Mouse (Mus musculus) megakaryocyte-erythroid progenitor cell, adult 5-6 weeks (primary cell): ENCODE results near the gene Krtdap. TPM values are rescaled to one million over a fixed set of nuclear protein-coding genes. Genes with fewer than 3 reads are reported as not detected.
"Not testable (repeated sequence)": the region's sequence is repeated elsewhere in the genome, so short reads cannot be mapped to it uniquely, and the experiment has no call there.

Experiments
- ATAC-seq: replicated peaks from 2 replicates; pipeline ENCODE4 v1.8.0; 2016; ENCODE audit warnings: mild to moderate bottlenecking, inconsistent platforms; ENCODE audit not compliant: severe bottlenecking, poor library complexity, low FRiP score, low TSS enrichment
- total RNA-seq, 2 experiments: library from RNA; stranded (forward) in 1 of 2; stranded (reverse) in 1 of 2; fragments of 200-1000, 215-1000 nt in 1 of 2; fragments of >200 nt in 1 of 2; fragmentation: Nextera tagmentation in 1 of 2; gene quantifications; 2 replicates each; pipeline ENCODE4 v1.2.3; 2014 to 2017

Gene Krtdap
- total RNA-seq, 2 experiments from 2014 or later = not detected

- no peak for ATAC-seq
Observed at GRCm38 (mm10) chr7:30785154-30785553, 2.5 kb upstream of the Krtdap start.

- no peak for ATAC-seq
Observed at GRCm38 (mm10) chr7:30785721-30786546, 1.8 kb upstream of the Krtdap start.

DNA sequence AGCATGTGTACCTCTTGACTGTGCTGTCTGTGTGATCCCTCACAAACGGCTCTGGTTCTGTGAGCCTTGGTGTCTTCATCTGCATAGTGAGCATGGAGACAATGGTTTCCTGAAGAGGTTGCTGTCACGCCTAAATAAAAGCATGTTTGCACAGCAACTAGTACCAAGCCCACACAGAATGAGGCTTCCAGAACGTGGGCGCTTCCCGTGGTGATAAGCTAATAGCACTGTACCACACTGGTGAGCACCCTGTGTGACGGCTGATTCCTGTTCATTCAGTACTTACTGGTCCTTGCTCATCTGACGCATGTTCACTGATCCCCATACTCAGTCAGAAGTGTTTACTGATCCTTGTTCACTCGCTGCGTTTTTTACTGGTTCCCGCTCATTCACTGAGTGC is 2.4 kb downstream of the Krtdap start:
- no peak for ATAC-seq

DNA sequence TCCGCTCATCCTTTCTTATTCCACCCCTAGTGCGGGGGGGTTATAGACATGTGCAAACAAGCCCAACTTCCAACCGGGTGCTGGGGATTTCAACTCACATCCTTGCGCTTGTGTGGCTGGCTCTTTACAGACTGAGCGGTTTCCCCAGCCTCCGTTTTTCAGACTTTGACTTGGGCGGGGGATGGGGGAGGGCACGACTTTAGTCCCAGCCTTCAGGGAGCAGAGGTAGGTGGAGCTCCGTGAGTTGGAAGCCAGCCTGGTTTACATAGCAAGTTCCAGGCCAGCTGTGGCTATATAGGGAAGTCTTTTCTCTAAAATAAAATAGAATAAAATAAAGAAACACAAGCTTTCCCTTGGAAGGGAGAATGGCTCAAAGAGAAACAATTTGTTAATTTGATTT is 4.2 kb downstream of the Krtdap start:
- no peak for ATAC-seq

GRCm38 (mm10) chr7:30794921-30795320 is 7.2 kb downstream of the Krtdap start:
- no peak for ATAC-seq

DNA sequence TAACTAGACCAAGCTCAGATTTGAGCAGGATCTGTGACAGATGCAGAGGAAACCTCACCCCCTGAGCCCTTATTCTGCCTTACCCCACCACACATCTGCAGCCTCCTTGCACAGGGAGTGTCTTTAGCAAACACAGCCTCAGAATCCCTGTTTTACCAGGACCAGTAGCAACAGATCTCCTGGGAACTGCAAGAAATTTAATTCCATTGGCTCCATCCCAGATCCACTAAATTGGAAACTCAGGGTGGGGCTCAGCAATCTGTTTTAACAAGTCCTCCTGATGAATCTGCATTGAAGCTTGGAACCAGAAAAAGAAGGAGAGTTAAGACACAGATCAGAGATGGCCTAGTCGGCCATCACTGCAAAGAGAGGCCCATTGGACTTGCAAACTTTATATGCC is 9.1 kb downstream of the Krtdap start:
- no peak for ATAC-seq

GRCm38 (mm10) chr7:30800653-30801052 is 13.0 kb downstream of the Krtdap start:
- ATAC-seq = no peak

DNA sequence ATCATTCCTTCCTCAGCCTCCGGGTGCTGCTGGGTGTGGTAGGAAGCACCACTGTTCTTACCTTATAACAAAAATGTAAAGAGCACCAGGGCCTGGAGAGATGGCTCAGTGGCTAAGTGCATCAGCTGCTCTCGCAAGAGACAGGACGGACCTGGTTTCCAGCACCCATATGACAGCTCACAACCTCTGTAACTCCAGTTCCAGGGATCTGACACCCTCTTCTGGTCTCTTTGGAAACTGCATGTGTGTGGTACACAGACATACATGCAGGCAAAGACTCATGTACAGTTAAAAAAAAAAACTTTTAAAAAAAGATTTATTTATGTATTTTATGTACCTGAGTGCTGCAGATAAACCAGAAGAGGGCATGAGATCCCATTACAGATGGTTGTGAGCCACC is 15.6 kb downstream of the Krtdap start:
- no peak for ATAC-seq

GRCm38 (mm10) chr7:30804026-30804715 is 16.5 kb downstream of the Krtdap start:
- ATAC-seq = no peak

DNA sequence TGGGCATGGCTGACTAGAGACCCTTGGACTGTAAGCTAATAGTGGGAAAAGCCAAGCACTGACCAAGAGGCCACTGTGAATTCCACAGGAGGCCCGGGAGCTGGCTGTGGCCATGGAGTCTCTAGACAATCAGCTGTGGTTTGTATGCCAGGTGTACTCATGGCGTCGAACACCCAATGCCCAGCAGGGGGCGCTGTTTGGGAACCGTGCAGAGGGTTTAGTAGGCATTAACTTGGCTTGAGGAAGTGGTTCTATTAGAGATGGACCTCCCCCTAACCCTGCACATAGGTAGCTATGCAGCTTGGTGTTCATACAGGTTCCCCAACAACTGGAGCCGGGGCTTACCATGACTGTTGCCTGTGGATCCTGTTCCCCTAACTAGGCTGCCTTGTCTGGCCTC is 18.2 kb downstream of the Krtdap start:
- ATAC-seq = peak; percentile 61; the same call in 1 of the 2 replicates

DNA sequence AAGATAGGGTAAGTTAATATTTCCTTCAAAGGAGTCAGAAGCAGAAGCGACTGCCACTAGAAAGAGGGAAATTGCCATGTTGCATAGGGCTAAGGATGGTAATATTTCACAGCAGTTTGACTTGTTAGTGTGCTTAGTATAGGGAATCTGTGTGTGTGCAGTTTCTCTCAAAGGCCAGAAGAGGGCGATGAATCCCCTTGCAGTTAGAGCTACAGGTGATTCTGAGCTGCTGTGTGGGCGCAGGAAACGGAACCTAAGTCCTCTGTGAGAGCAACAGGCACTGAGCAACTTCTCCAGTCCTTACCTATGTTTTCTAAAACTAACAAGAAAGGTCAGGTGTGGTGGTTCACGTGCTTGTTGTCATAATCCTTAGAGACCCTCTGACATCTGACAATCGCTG is 22.6 kb downstream of the Krtdap start:
- 0 out of 2 replicates have a peak, but pooled peaks have one; percentile 50 for ATAC-seq

GRCm38 (mm10) chr7:30811757-30812290 is 24.1 kb downstream of the Krtdap start:
- ATAC-seq = peak; percentile 61

DNA sequence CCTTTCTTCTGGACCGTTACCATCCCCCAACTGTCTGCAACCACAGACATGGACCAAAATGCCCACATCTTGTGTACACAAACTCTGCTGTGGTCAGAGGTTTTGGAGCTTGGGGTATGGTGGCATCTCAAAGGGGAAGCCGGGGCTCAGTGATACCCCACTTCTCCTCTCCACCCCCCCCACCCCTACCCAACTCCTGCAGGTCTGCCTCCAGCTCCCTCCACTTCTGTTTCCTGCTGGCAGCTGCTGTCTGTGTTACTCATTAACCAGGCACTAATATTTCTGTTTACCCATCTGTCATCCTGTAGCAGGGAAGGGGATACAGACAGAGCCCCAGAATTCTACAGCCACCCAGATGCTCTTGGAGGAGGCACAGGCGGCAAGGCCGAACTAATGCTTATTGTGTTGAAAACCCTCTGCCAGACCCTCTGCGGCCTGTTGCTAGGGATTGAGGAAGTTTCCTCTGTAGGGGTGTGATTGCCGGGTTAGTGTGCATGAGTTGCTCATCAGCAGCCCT is 24.7 kb downstream of the Krtdap start:
- ATAC-seq = no peak

DNA sequence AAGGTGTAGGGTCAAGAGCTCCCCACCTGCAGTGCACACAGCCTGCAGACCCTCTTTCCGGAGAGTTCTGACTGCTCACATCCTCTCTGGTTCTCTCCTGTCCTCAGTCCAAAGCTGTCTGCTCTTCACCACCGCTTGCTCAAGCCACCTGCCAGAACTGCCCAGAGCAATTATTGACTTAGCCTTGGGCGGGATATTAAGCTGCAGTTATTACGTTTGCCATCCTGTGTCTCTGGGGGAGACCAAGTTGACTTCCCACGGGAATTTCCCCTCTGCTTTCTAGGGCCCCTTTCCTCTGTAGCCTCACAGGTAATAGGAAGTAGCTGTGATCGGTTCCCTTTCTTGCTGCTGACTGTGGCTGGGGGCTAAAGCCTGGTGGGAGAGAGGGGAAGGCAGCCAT is 32.4 kb downstream of the Krtdap start:
- ATAC-seq = no peak

- no peak for ATAC-seq
Observed at GRCm38 (mm10) chr7:30820854-30821445, 33.3 kb downstream of the Krtdap start.

- no peak for ATAC-seq
Observed at GRCm38 (mm10) chr7:30821532-30821931, 33.8 kb downstream of the Krtdap start.

GRCm38 (mm10) chr7:30823675-30824074 is 36.0 kb downstream of the Krtdap start, which contains the start of gene Ffar2:
TSS of gene Ffar2 (minus strand) at chr7:30823775.
- no peak for ATAC-seq

DNA sequence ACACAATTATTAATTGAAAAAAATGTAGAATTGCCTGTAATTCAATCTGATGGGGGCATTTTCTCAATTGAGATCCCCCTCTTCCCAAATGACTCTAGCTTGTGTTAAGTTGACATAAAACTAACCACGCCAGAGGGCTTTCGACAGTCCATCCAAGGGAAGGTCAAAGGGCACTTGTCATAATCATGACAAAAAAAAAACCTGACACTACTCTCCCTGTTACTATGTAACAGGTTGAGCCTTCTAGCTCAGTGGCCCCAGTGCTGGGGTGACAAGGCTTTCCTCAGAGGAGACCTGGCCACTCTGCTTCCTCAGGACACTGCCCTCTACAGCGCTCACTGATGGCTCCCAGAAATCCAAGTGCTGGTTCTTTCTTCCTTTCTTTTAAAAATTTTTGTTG is 36.6 kb downstream of the Krtdap start:
- ATAC-seq = no peak

GRCm38 (mm10) chr7:30826660-30827059 is 39.0 kb downstream of the Krtdap start:
- no peak for ATAC-seq

DNA sequence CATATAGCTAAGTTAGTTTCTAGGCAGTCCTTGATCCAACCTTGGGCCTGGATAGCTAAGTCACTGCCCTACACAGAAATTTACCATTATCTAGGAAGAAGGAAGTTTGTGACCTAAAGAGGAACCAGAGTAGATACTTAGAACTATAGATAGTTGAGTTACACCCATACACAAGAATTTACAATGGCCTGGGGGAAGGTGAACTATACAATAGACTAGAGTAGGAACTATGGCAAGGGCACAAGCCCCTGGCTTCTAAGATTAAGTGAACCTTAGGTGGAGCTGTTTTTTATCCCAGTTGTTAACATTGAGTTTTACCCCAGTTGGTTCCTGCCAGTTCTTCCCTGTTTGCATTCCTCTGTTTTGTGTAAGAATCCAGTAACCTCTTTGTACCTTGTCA is 41.2 kb downstream of the Krtdap start:
- not testable (repeated sequence) for ATAC-seq
